ENCODE assay signal across 8 mouse cellular contexts in the genomic region with DNA sequence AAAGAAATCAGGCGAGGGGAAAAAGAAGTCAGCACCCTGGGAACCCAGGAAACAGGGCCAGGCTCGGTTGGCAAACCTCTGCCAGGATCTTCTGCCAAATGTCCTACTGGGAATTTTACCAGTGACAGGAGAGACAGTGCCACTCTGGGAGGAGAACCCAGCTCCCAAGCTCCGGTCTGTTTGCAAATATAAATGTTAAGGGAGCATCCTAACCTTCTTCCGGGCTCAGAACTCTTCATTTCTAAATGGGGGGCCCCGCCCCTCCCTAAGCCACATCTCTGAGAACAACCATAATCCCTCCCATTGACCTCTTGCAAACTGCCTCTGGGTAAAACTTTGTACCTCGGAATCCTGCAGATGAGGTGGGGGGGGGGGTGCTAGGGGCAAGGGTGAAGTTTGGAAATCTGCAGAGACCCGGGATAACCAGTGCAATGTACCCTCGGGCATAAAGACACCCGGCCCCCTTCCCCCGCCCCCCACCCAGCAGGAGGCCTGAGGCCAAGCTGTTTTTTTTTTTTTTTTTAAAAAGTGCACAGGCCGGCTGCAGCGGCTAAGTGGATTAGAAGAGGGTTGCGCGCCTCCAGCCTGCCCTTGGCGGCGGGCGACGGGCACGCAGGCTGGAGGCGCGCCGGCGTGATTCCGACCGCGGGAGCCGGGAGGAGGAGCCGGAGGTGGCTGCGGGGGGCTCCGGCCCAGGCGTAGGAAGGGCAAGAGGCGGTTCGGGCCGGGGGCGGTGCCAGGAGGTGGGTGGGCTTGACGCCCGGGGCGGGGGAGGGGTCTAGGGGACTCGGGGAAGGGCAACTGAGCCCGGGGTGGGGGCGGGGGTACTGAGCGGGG. TPM values are rescaled to one million over a fixed set of nuclear protein-coding genes. Genes with fewer than 3 reads are reported as not detected.
DNase-seq lines count a peak whose midpoint lies in the region; ATAC-seq and TF ChIP-seq lines count a peak whose summit lies in the region.

No protein-coding gene starts in this region.

- no peak for TF ChIP-seq POLR2A in thymus, adult 2 months (IDR thresholded peaks at IDR 0.05; ENCODE audit: control insufficient read depth, extremely low read depth, insufficient read depth, low read length, poor library complexity)

- no peaks in the 10 kb centered on the region; the same call in 1 of the 2 replicates for H3K36me3 ChIP-seq in ES-E14 (ENCODE audit: control insufficient read depth, insufficient read depth, low read length, poor library complexity, severe bottlenecking)
- H3K36me3 ChIP-seq in forebrain, embryonic 15.5 days, result no peaks in the 10 kb centered on the region
- H3K36me3 ChIP-seq in lung, embryonic 16.5 days (ENCODE audit: control insufficient read depth, insufficient read depth, low read length), result no peaks in the 10 kb centered on the region
- no peaks in the 10 kb centered on the region for H3K36me3 ChIP-seq in thymus, adult 2 months (ENCODE audit: control insufficient read depth, insufficient read depth, low read length)

- H3K9ac ChIP-seq in ES-E14 (ENCODE audit: insufficient read depth, low read depth, low read length, poor library complexity, severe bottlenecking), result peak overlapping the region; percentile 83; the same call in 1 of the 2 replicates
- peak overlapping the region; percentile 76 for H3K9ac ChIP-seq in forebrain, embryonic 15.5 days (replicated peaks)
- peak overlapping the region; percentile 91 for H3K9ac ChIP-seq in lung, embryonic 16.5 days (ENCODE audit: low read length)

- H3K4me3 ChIP-seq in ES-E14 (ENCODE audit: insufficient read depth in 1 of 2, low read depth in 1 of 2, low read length in 2 of 2, poor library complexity in 1 of 2, severe bottlenecking in 1 of 2), result peak overlapping the region; percentile 75 to 90
- peak overlapping the region; percentile 82 for H3K4me3 ChIP-seq in forebrain, embryonic 15.5 days
- H3K4me3 ChIP-seq in lung, embryonic 16.5 days (ENCODE audit: low read length), result peak overlapping the region; percentile 72
- peak overlapping the region; percentile 77 for H3K4me3 ChIP-seq in thymus, adult 2 months (ENCODE audit: control insufficient read depth, insufficient read depth, low read length)

- H3K27ac ChIP-seq in ES-E14 (ENCODE audit: insufficient read depth, low read depth, low read length, poor library complexity, severe bottlenecking), result peak overlapping the region; percentile 94; the same call in 1 of the 2 replicates
- no peak overlapping the region for H3K27ac ChIP-seq in forebrain, embryonic 15.5 days (replicated peaks)
- peak overlapping the region; percentile 95 for H3K27ac ChIP-seq in lung, embryonic 16.5 days (ENCODE audit: low read length)
- peak overlapping the region; percentile 89; the same call in 1 of the 2 replicates for H3K27ac ChIP-seq in thymus, adult 2 months (ENCODE audit: control insufficient read depth, insufficient read depth, low read length)

- in situ Hi-C loops in ES-E14 (cut with MboI; ENCODE audit: low sequenced_read_pairs in 2 of 2, unreplicated experiment in 2 of 2), result no loop called here

- no peaks in the 10 kb centered on the region for H3K9me3 ChIP-seq in ES-E14 (ENCODE audit: control insufficient read depth, insufficient read depth, low read depth, low read length)
- H3K9me3 ChIP-seq in forebrain, embryonic 15.5 days, result no peaks in the 10 kb centered on the region
- H3K9me3 ChIP-seq in lung, embryonic 16.5 days (ENCODE audit: control insufficient read depth, low read length), result no peaks in the 10 kb centered on the region

- DNase-seq in ES-E14 (ENCODE audit: low read depth, low spot score), result peak; percentile 88
- peak; percentile 71 to 82 for DNase-seq in cerebellum, adult 18-20 months
- DNase-seq in heart, postnatal 4 days, result peak; percentile 83
- DNase-seq in layer of hippocampus, adult 9-11 months, result peak; percentile 58
- DNase-seq in ovary, adult 18-20 months (ENCODE audit: low spot score), result peak; percentile 77
- peak; percentile 82 for DNase-seq in thymus, adult 2 months

- WGBS in forebrain, embryonic 15.5 days, result 2% methylated on average over 42 of the region's 42 CpGs
- 3% methylated on average over 36 of the region's 42 CpGs for WGBS in lung, embryonic 16.5 days
- 8% methylated on average over 39 of the region's 42 CpGs for WGBS in thymus, adult 2 months

- ATAC-seq in forebrain, embryonic 15.5 days (replicated peaks), result peak; percentile 75
- ATAC-seq in lung, embryonic 16.5 days (ENCODE audit: low read depth), result peak; percentile 65

- peak; percentile 89 for TF ChIP-seq CTCF in thymus, adult 2 months (IDR thresholded peaks at IDR 0.05; ENCODE audit: borderline replicate concordance, control insufficient read depth, extremely low read depth, insufficient read depth, low read length, poor library complexity)

- peaks cover 7% of the 10 kb centered on the region; the same call in 1 of the 2 replicates for H3K27me3 ChIP-seq in forebrain, embryonic 15.5 days
- no peaks in the 10 kb centered on the region for H3K27me3 ChIP-seq in lung, embryonic 16.5 days (ENCODE audit: control insufficient read depth, insufficient read depth, low read depth, low read length)
- no peaks in the 10 kb centered on the region for H3K27me3 ChIP-seq in thymus, adult 2 months (ENCODE audit: control insufficient read depth, insufficient read depth, low read length)

- peaks cover 1 to 13% of the 10 kb centered on the region in 2 experiments; a peak in 2 of 4 replicates for H3K4me1 ChIP-seq in ES-E14 (ENCODE audit: control insufficient read depth in 2 of 2, insufficient read depth in 2 of 2, low read length in 2 of 2, poor library complexity in 1 of 2)
- peaks cover 34% of the 10 kb centered on the region for H3K4me1 ChIP-seq in forebrain, embryonic 15.5 days
- H3K4me1 ChIP-seq in lung, embryonic 16.5 days (replicated peaks; ENCODE audit: control insufficient read depth, insufficient read depth, low read length), result peaks cover 22% of the 10 kb centered on the region
- peaks cover 12% of the 10 kb centered on the region for H3K4me1 ChIP-seq in thymus, adult 2 months (replicated peaks; ENCODE audit: control insufficient read depth, insufficient read depth, low read length)

- H3K4me2 ChIP-seq in forebrain, embryonic 15.5 days (replicated peaks), result peak overlapping the region; percentile 100
- peak overlapping the region; percentile 98 for H3K4me2 ChIP-seq in lung, embryonic 16.5 days (ENCODE audit: low read depth, low read length)

TF ChIP-seq in ES-E14, 5 proteins besides CTCF, POLR2A, EP300 and RAD21:
- TF ChIP-seq CHD2 (IDR thresholded peaks at IDR 0.05; ENCODE audit: low read depth, low read length), result no peak
- peak; percentile 96 for TF ChIP-seq ZNF384 (IDR thresholded peaks at IDR 0.05; ENCODE audit: low read depth, low read length)

RNA-seq across cellular contexts. Expression of a gene that starts 2.3 kb away (rescaled TPM):
- total RNA-seq in ES-E14 (2012; rRNA removed), result 11.5 and 11.8 TPM in 2 replicates
- 0.45 and 0.47 TPM in 2 replicates for polyA plus RNA-seq in forebrain, embryonic 15.5 days (2015; fragmentation: Nextera tagmentation; extraction: Ambion mirVana)
- total RNA-seq in heart, postnatal 4 days (2021), result 1 to 10 TPM; 2.7 to 3.0 TPM
- polyA plus RNA-seq in lung, embryonic 16.5 days (2015; fragmentation: Nextera tagmentation; extraction: Ambion mirVana), result 2.8 and 2.9 TPM in 2 replicates
- 45.1 and 56.5 TPM in 2 replicates for polyA plus RNA-seq in thymus, adult 2 months (2012; rRNA removed)

Comparison
In these comparisons a context has a peak if more than half of its experiments do, and no peak if none do; other contexts are left out.
1. RNA of a gene that starts 2.3 kb away (polyA plus RNA-seq): 45.1 to 56.5 TPM in thymus, adult 2 months; 2.8 to 2.9 TPM in lung, embryonic 16.5 days and 0.45 to 0.47 TPM in forebrain, embryonic 15.5 days; every median in the first group is over 10 times any median in the second.
2. Peak in every context shown above with its lines, with median percentiles within 50 percentile points of each other: DNase-seq, H3K4me3 ChIP-seq and H3K9ac ChIP-seq.